Mouse (Mus musculus): ENCODE results near the gene Slc23a4. TPM values are rescaled to one million over a fixed set of nuclear protein-coding genes. Genes with fewer than 3 reads are reported as not detected.
A peak's percentile ranks its signal among the peaks of the same experiment; 100 is the strongest.

The Slc23a4 gene
- total and polyA plus RNA-seq, 3 experiments: 6.2 to 10.2 TPM; not detected in 1

DNA sequence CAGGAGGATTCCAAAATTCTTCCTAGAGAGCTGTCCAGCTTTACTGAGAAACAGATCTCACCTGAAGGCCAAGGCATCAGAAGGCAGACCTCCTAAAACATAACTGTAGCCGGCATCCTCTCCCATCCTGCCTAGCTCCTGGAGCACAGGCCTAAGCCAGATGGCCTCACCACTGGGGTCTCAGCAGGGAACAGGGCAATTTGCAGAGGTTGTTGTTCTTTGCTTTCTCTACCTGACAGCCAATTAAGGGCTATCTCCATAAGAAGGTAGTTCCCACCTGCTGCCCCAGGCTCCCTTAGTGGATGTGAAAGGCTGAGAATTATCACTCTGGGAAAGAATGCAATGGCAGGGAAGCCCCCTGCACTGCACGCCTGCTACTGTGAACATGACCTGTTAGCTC lies 87.2 kb downstream of the Slc23a4 start:
- Histone ChIP-seq H3K9me3 (replicated peaks; ENCODE audit: insufficient read depth, low read length) (no peaks in the 10 kb centered on the region), H3K27me3 (ENCODE audit: control insufficient read depth in 1 of 2, insufficient read depth in 2 of 2, low read length in 2 of 2) (no peaks in the 10 kb centered on the region), H3K36me3 (ENCODE audit: control insufficient read depth in 1 of 2, insufficient read depth in 2 of 2, low read length in 2 of 2) (peaks cover 0 to 16% of the 10 kb centered on the region in 2 experiments; a peak in 3 of 4 replicates), H3K27ac (ENCODE audit: control insufficient read depth, low read depth, low read length) (no peak overlapping the region), H3K4me3 (ENCODE audit: control insufficient read depth in 1 of 2, insufficient read depth in 1 of 2, low read depth in 2 of 2, low read length in 2 of 2) (no peak overlapping the region), H3K4me1 (ENCODE audit: control insufficient read depth in 1 of 2, insufficient read depth in 2 of 2, low read length in 2 of 2) (peaks cover 2 to 24% of the 10 kb centered on the region in 2 experiments), H3K79me2 (ENCODE audit: control insufficient read depth, insufficient read depth, low read length, poor library complexity) (no peaks in the 10 kb centered on the region; the same call in 1 of the 2 replicates), H3K9ac (ENCODE audit: control insufficient read depth, low read depth, low read length, poor library complexity, severe bottlenecking) (no peak overlapping the region)
- no peak for DNase-seq (ENCODE audit: low read depth, low spot score)
- TF ChIP-seq USF2 (IDR thresholded peaks at IDR 0.05; ENCODE audit: borderline replicate concordance in 1 of 2, insufficient read depth in 1 of 2, low read depth in 1 of 2, low read length in 2 of 2) (no peak), POLR2AphosphoS2 (IDR thresholded peaks at IDR 0.05; ENCODE audit: low read length) (no peak), TBP (IDR thresholded peaks at IDR 0.05; ENCODE audit: low read depth, low read length) (no peak), ZC3H11A (IDR thresholded peaks at IDR 0.05; ENCODE audit: low read depth, low read length) (no peak), NELFE (IDR thresholded peaks at IDR 0.05; ENCODE audit: low read depth, low read length) (no peak), ZNF384 (IDR thresholded peaks at IDR 0.05; ENCODE audit: low read depth, low read length) (no peak), UBTF (IDR thresholded peaks at IDR 0.05; ENCODE audit: borderline replicate concordance, insufficient read depth, low read depth, low read length) (no peak), RCOR1 (IDR thresholded peaks at IDR 0.05; ENCODE audit: low read depth, low read length) (no peak), SMC3 (IDR thresholded peaks at IDR 0.05; ENCODE audit: low read depth, low read length) (no peak), MAX (IDR thresholded peaks at IDR 0.05; ENCODE audit: low read length) (no peak), EP300 (IDR thresholded peaks at IDR 0.05; ENCODE audit: low read depth in 1 of 2, low read length in 2 of 2) (no peak), MEF2A (IDR thresholded peaks at IDR 0.05; ENCODE audit: extremely low read depth, insufficient replicate concordance, low read depth, low read length, poor library complexity, severe bottlenecking) (no peak)

DNA sequence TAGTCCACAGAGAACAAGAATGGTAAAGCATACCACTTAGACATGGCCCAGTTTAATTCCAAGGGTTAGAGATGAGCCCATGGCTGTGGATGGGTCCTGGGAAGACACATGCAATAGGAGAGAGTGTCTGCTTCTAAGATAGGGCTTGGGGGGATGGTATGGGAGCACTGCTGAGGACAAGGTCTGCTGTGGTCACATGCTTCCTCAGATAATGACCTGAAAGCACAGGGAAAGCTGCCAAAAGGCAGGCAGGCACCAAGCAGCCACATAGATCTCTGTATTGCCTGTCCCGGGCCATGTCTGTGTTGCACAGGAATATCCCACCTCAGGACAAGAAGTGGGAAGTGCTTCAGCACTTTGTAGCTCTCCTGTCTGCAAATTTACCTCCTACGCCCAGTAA lies 89.1 kb downstream of the Slc23a4 start:
- peaks cover 0 to 16% of the 10 kb centered on the region in 2 experiments; a peak in 3 of 4 replicates for H3K36me3 ChIP-seq (ENCODE audit: control insufficient read depth in 1 of 2, insufficient read depth in 2 of 2, low read length in 2 of 2)
- H3K9me3 ChIP-seq (replicated peaks; ENCODE audit: insufficient read depth, low read length): no peaks in the 10 kb centered on the region
- peak; percentile 47; the same call in 1 of the 2 replicates for TF ChIP-seq GATA1 (IDR thresholded peaks at IDR 0.05; ENCODE audit: low read depth, low read length)
- TF ChIP-seq TAL1 (IDR thresholded peaks at IDR 0.05; ENCODE audit: low read length): peak; percentile 53
- TF ChIP-seq TBP (IDR thresholded peaks at IDR 0.05; ENCODE audit: low read depth, low read length): no peak
- no peak for TF ChIP-seq MAZ (IDR thresholded peaks at IDR 0.05; ENCODE audit: low read depth, low read length)
- TF ChIP-seq USF1 (IDR thresholded peaks at IDR 0.05; ENCODE audit: low read depth, low read length): peak; percentile 81
- no peak for TF ChIP-seq TCF12 (IDR thresholded peaks at IDR 0.05; ENCODE audit: low read depth, low read length)
- 0 out of 2 replicates have a peak, but pooled peaks have one; percentile 16 for TF ChIP-seq BHLHE40 (IDR thresholded peaks at IDR 0.05; ENCODE audit: borderline replicate concordance, low read depth, low read length)
- TF ChIP-seq POLR2AphosphoS5 (IDR thresholded peaks at IDR 0.05; ENCODE audit: borderline replicate concordance, low read depth, low read length): no peak
- TF ChIP-seq USF2 (IDR thresholded peaks at IDR 0.05; ENCODE audit: borderline replicate concordance in 1 of 2, insufficient read depth in 1 of 2, low read depth in 1 of 2, low read length in 2 of 2): 0 out of 4 replicates have a peak, but pooled peaks of 1 of the 2 experiments have one; percentile 8
- TF ChIP-seq ETS1 (IDR thresholded peaks at IDR 0.05; ENCODE audit: low read depth, low read length): peak; percentile 43; the same call in 1 of the 2 replicates
- TF ChIP-seq EP300 (IDR thresholded peaks at IDR 0.05; ENCODE audit: low read depth in 1 of 2, low read length in 2 of 2): peak; percentile 44 to 51; a peak in 3 of 4 replicates
- no peak for TF ChIP-seq JUND (IDR thresholded peaks at IDR 0.05; ENCODE audit: low read depth, low read length)
- DNase-seq (ENCODE audit: low read depth, low spot score): peak; percentile 72
- peaks cover 2 to 24% of the 10 kb centered on the region in 2 experiments for H3K4me1 ChIP-seq (ENCODE audit: control insufficient read depth in 1 of 2, insufficient read depth in 2 of 2, low read length in 2 of 2)
- H3K79me2 ChIP-seq (ENCODE audit: control insufficient read depth, insufficient read depth, low read length, poor library complexity): no peaks in the 10 kb centered on the region; the same call in 1 of the 2 replicates
- H3K9ac ChIP-seq (ENCODE audit: control insufficient read depth, low read depth, low read length, poor library complexity, severe bottlenecking): no peak overlapping the region
- H3K27me3 ChIP-seq (ENCODE audit: control insufficient read depth in 1 of 2, insufficient read depth in 2 of 2, low read length in 2 of 2): no peaks in the 10 kb centered on the region
- no peak overlapping the region for H3K27ac ChIP-seq (ENCODE audit: control insufficient read depth, low read depth, low read length)
- no peak overlapping the region for H3K4me3 ChIP-seq (ENCODE audit: control insufficient read depth in 1 of 2, insufficient read depth in 1 of 2, low read depth in 2 of 2, low read length in 2 of 2)
